Mouse (Mus musculus): ENCODE data around the gene Trmt13.

DNA sequence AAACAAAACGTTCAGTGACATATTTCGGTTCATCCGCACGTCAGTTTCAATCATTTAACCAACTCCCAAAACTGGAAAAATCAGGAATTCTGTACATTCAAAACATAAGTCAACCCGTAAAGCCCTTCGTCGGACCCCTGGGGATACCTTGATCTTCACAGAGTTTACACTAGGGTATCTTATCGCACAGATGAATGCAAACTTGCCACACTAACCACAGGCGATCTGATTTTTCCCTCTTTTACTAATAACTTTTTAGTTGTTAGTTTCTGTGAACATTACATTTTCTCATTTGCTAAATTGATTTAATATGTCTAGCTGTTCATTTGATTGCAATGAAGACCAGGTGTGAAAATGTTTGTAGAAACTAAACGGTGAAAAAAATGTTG is 18.8 kb downstream of the Trmt13 start:
- TF ChIP-seq CTCF (IDR thresholded peaks at IDR 0.05) (no peak), EP300 (IDR thresholded peaks at IDR 0.05) (no peak)

Data from lung, postnatal 0 days (tissue).